Mouse (Mus musculus): Measurements from ENCODE around the gene Usp33. TPM values are rescaled to one million over a fixed set of nuclear protein-coding genes. Genes with fewer than 3 reads are reported as not detected.

Usp33 gene
- total RNA-seq (2023), result 10 to 100 TPM; 49.0 to 58.3 TPM

GRCm38 (mm10) chr3:152345732-152346632, at the start of gene Usp33:
TSS of gene Usp33 (plus strand) at chr3:152346478.

GRCm38 (mm10) chr3:152339862-152340557, 6.3 kb upstream of the Usp33 start, which contains the start of gene Miga1:
TSS of gene Miga1 (minus strand) at chr3:152340407.

GRCm38 (mm10) chr3:152395350-152396277, 49.3 kb downstream of the Usp33 start, which contains the start of gene Zzz3:
TSS of gene Zzz3 (plus strand) at chr3:152395473.

Other genes starting within 250 kb of the Usp33 start
- gene Gipc2, start 180.2 kb upstream of the Usp33 start, total RNA-seq (2023), result not detected
- 10 to 100 TPM; 12.0 to 13.5 TPM for gene Dnajb4, start 136.2 kb upstream of the Usp33 start, total RNA-seq (2023)
- gene Fubp1, start 136.1 kb upstream of the Usp33 start, total RNA-seq (2023), result 10 to 100 TPM; 84.7 to 92.3 TPM
- gene Nexn, start 80.1 kb upstream of the Usp33 start, total RNA-seq (2023), result not detected
- gene Miga1, start 6.1 kb upstream of the Usp33 start, total RNA-seq (2023), result 1 to 10 TPM; 4.3 to 4.4 TPM
- 10 to 100 TPM; 23.7 to 24.6 TPM for gene Zzz3, start 49.0 kb downstream of the Usp33 start, total RNA-seq (2023)